Mouse (Mus musculus) testis, postnatal 14 days (tissue): ENCODE data around the gene C1s2.
"Not testable (repeated sequence)": the region's sequence is repeated elsewhere in the genome, so short reads cannot be mapped to it uniquely, and the experiment has no call there.

Experiments
- DNase-seq: peaks from one replicate; pipeline ENCODE4 v3.0.0; 2021; ENCODE audit warnings: low spot score

C1s2 gene

DNA sequence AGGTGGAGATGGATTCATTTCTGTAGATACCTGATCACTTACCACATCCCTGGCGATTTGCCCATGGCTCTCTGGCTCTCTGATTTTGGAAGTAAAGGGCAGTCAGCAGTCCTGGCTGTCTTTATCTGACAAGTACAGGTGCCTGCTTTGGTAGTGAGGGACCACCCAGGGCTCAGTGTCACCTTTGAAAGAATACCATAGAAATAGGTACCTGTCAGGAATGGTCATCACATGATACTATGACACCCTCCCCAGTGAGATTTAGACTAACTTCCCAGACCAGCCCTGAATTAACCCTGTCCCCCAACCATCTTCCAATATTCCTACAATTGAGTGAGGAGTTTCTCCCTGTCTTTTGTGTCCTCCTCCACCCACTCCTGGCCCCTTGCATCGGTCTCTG lies at the start of gene C1s2:
Gene C1s2 (minus strand): TSS at position 101 of the 400 bp plus-strand sequence.
- not testable (repeated sequence) for DNase-seq

DNA sequence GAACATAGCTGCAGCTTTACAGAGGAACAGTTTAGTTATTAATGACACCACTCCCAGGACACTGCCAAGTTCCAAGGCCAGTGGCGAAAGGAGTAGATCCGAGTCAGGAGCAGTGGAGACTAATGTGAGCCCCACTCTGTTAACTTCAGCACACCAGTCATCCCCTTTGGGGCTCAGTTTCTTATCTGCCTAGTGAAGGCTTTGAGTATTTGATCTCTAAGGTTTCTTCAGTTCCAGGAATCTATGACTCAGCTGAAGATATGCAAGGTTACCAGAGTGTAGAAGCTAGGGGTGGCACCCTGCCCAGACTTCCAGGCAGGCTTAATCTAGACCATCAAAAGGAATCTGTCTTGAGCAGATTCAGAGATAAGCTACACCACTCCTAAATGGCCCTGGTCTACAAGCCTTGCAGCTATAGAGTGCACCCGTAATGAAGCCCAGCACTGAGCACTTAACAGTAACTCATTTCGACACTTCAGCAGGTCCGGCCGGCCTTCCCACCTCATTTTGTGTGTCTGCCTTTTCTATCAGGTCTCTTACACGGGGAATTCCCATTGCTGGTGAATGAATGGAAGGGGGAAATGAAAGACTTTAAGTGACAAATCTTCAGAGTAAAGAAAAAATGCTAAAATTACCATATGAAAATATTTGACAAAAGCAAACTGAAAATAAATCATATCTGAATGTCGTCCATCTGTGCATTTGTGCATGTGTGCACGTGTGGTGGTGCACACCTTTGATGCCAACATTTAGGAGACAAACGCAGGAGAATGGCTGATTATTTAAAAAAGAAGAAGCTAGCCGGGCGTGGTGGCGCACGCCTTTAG lies 47.9 kb upstream of the C1s2 start:
- DNase-seq, result no peak

DNA sequence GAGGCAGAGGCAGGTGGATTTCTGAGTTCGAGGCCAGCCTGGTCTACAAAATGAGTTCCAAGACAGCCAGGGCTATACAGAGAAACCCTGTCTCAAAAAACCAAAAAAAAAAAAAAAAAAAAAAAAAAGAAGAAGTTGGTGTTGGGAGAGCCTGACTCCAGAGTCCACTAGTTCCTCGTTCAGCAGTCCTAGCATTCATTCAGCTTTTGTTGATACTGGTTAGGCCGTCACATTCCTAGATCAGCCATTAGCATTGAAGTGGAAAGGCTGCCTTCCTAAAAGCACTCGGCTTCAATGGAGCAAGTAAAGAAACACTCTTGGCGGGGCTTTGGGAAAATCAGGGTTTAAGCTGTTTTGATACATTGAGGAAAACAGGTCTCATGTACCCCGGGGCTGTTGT lies 46.4 kb upstream of the C1s2 start:
- not testable (repeated sequence) for DNase-seq

DNA sequence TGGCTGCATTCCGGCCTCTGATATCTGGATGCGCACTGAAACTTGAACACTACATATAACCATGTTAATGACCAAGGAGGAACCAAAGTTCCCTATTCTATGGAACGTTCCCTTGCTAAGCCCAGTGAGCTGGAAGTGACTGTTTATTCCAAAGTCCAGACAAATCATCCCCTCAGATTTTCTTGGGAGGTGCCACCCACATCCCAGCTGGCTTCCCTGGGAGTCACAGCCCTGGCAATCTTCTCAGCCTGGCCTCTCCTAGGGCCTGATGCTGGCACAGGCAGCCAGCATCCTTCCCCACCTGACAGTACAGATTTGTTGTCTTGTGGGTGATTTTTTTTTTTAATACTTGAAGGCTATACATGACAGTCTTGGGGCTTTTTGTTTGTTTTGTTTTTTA lies 43.6 kb upstream of the C1s2 start:
- DNase-seq, result no peak

DNA sequence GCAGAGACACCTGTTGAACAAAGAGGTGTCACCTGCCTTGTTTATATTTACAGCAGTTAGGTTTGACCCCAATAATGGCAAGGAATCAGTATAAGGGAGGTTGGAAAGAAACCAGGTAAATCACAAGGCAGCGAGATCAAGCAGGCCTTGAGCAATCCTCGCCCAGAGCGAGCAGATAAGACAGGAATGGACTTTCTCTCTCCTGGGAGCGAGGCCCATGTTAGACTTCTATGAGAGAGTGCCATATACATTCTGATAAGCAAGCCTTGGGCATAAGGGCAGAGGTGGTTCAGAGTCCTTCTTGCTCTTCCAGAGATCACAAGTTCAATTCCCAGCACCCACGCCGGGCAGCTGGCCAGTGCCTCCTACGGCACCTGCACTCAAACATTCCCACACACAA lies 42.9 kb upstream of the C1s2 start:
- DNase-seq, result no peak

DNA sequence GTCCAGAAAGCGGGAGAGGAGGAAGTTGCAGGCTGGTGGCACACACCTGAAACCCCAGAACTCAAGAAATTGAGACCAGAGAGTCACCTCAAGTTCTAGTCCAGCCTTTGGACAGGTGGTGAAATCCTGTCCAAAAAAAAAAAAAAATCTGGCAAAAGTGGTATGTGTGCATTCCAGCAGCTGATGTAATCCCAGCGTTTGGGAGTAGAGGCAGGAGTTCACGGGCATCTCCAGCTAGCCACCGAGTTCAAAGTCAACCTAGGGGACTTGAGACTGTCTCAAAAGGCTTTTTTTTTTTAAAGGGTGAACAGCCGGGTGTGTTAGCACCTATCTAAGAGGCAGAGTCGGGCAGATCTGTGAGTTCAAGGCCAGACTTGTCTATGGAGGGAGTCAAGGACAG lies 40.3 kb upstream of the C1s2 start:
- no peak for DNase-seq

DNA sequence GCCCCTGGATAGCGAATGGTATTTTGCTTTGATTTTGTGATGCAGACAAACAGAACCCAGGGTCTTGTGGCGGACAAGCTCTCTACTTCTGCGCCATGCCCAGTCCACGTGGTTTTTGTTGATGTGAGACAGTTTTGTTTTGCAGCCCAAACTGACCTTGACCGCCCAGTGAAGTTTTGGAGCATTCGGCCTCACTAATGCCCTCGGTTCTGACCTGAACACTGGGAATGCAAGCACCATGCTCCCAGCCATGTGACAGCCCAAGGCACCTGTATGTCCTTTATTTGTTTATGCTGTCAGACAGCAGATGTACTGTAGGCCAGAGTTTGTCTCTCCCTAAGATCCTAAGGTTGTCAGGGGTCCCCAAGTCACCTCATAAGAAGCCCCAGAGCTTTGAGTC lies 38.7 kb upstream of the C1s2 start:
- no peak for DNase-seq

DNA sequence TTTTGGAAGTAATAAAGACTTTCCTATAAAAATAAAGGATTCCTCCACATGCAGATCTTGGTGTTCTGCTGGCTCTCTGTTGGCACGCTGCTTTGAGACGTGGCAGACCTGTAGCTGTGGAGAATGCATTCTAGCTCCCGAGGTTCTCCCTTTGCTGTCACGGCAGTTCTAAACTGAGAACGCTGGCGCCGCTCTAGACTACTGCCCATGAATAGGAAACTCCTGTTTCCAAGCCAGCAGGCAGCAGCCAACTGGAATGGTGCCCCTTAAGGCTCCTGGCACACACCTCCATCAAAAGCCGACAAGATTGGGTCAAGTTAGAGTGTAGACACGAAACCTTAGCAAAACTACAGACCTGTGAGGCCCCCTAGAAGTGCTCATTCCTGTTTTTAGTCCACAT lies 37.7 kb upstream of the C1s2 start:
- no peak for DNase-seq

DNA sequence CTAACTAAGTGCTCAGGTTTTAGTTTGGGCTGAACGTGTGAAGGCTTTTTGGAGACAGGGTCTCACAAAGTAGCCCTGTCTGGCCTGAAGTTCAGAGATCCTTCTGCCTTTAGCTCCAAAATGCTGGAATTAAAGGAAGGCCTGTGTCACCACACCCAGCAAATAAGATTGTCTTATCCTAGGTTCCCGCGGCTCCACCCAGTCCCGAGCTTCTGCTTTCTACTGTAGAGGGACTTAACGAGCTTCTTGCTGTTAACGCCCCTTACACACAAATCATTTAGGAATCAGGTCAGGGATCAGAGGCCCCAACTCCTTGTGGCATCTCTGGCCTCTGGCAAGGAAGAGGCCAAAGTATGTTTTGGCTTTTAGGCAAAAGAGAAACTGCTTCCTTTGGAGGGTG lies 36.2 kb upstream of the C1s2 start:
- DNase-seq, result no peak

DNA sequence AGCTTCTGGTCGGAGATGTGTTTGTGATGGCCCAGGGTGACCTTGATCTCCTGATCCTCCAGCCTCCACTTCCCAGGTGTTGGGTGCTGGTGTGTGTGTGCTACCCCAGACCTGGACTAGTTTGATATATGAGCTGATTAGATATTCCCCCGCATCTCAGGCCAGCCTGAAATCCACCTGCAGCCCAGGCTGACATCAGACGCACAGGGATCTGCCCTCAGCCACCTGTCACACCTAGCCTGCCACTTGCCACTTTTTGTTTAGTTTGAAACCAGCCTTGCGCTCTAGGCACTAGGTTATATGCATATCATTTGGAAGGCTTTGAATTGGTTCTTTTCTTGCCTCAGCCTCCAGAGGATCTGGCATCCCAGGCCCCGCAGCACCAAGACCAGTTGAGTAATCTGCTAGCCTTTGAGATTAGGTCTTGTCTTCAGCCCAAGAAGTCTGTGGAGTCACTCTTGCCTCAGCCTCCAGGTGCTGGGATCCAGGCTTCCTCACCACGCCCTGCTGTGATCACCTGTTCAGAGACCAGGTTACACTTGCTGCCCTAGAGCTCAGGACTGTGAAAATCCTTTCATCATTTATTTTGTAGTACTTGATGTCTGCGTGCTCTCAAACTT lies 34.5 kb upstream of the C1s2 start:
- no peak for DNase-seq

DNA sequence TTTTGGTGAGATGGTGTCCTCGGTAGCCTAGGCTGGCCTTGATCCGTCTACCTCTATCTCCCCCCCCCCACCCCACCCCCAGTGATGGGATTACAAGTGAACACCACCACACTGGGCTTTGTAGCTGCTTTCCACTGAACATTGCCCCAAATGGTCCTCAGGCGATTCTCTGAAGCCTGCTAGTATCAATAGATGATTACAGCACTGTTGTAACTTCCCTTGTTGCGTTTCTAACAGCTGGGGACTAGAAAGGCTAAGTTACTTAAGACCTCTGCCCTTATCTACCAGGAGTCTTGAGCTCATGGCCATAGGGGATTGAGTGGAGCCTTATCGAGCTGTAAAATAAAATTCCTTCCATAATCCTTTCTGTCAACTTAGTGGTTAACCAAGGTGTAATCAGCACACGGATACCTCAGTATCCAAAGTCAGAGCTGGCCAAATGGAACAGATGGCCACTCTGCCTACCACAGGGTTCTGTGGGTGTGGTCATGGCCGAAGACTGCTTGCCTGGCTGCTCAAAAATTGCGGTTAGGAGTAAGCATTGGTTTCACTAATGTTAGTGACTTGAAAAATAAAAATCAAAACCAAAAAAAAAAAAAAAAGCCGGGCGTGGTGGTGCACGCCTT lies 33.5 kb upstream of the C1s2 start:
- no peak for DNase-seq

DNA sequence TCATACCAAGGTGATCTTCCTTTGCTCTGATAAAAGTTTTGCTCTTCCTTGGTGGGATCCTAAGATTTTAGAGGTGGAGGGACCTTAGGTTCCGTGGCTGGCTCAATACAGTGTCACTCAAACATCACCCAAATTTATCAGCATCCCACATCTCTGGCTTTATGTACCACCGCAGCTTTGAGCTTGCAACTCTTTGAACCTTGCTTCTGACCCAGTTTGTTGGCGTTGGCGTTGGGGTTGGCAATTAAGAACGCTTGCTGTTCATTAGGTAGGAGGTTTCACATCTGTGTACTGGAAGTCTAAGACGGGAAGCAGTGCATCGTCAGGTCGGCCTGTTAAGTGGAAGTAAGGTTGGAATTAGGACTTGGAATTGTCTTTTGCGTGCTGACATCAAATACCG lies 29.1 kb upstream of the C1s2 start:
- DNase-seq, result no peak

DNA sequence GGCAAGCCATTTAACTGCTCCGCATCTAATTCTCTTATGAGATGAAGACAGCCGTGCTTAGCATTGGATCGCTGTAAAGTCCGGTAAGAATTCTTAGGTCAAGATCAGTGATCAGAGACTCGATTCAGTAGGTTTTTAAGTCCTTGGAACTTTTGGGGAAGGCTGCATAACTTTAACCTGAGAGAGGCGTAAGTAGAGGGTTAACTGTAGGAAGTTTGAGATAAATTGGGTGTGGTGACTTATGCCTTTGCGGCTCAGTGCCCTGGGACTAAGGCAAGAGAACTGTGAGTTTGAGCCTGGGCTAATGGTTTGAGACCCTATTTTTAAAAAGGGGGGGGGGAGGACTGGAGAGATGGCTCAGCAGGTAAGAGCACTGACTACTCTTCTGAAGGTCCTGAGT lies 28.4 kb upstream of the C1s2 start:
- no peak for DNase-seq

DNA sequence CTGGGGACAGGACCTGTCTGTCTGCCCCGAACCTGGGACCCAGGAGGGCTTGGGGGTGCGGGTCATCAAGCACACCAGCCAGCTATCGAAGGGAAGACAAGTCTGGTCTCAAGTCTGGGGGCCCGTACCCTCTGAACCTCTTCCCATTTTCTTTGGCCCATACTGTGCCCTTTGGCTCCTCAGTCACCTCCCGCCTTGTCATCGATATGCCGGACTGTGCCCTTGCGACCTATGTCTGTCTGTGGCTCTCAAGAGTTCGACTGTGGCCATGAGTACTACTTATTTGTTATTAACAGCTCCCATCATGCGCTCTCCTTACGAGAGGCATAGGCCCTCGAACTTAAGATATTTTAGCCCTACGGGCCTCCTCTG lies 27.5 kb upstream of the C1s2 start:
- no peak for DNase-seq

DNA sequence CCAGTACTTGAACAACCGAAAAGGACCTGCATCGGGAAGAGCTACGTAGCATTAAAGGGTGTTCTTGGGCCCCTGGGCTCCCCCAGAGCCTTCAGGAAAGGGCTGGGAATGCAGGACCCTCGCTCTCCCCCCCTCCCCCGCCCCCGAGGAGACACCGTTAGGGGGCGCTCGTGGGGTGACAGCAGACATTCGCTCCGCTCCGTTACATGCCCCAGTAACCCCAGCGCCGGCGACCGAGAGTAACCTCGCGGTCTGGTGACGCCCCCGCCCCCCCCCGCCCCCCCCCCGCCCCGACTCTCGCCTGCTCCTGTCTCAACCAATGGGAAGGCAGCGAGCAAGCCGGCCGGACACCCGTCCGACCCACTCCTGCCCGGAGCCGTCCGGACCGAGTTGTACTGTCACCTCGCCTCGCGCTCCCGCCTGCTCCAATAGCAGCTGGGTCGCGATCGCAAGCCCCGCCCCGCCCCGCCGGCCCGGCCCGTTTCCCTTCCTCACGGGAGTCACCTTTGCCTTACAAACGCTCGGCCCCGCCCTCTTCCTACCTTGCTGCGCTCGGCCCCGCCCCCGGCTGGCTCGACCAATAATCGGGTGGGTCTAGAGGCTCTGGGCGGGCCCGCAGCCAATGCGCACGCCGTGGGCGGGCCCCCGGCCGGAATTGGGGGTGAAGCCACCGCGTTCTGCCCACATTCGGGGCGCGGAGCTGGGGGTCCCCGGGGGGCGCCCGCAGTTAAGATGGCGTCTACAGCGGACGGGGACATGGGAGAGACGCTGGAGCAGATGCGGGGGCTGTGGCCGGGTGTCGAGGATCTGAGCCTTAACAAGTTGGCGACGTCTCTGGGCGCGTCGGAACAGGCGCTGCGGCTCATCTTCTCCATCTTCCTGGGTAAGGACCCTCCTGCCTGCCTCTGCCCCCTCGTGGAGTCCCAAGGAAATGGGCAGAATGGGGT lies 26.9 kb upstream of the C1s2 start, which contains the start of gene Lpcat3:
Gene Lpcat3 (plus strand): TSS at position 551 of the 947 bp plus-strand sequence.
- DNase-seq, result peak; percentile 99

DNA sequence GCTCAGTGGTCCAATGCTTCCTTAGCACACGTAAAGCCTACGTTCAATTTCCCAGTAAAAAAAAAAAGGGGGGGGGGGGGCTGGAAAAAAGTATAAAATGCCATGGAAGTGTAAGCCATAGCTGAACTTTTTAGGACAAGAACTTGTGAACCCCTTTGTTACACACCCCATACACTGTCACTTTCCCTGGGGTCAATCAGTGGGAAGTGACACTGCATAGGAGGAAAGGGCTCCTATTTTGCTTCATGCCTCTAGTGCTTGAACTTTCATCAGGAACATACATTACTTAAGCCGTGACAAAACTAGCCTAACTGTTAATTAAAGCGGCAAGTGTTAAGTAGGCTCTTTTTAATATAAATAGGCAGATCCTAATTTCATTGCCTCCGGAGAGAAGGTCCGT lies 26.1 kb upstream of the C1s2 start:
- no peak for DNase-seq

DNA sequence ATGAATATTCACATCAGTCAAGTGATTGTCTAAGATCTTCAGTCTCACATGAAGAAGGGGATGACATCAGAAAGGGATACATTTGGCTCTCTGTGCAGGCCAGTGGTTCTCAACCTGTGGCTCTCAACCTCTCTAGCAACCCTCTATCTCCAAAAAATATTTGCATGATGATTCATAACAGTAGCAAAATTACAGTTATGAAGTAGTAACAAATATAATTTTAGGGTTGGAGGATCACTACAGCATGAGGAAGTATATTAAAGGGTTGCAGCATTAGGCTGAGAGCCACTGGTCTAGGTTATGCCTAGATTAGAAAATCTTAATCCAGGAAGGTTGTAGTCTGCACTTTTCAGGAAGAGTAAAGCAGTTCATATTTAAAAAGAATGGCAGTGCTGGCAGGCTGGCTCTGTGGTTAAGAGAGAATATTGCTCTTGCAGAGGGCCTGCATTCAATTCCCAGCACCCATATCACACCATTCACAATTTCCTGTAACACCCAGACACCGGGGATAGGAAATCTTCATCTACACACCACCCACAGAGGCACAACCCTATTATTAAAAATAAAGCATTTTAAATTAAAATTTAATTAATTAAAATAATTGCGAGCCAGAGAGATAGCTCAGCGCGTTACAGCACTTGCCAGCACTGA lies 25.4 kb upstream of the C1s2 start:
- no peak for DNase-seq

DNA sequence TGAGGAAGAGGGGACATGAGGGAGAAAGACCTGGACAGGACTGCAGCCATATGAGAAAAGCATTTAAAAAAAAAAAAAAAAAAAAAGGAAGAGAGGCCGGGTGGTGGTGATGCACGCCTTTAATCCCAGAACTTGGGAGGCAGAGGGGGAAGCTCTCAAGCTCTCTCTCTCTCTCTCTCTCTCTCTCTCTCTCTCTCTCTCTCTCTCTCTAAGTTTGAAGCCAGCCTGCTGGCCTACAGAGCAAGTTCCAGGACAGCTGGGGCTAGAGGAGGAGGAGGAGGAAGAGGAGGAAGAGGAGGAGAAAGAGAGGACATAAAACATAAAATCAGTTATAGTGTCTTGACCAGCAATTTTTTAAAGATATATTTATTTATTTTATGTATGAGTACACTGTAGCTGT lies 22.2 kb upstream of the C1s2 start:
- no peak for DNase-seq

DNA sequence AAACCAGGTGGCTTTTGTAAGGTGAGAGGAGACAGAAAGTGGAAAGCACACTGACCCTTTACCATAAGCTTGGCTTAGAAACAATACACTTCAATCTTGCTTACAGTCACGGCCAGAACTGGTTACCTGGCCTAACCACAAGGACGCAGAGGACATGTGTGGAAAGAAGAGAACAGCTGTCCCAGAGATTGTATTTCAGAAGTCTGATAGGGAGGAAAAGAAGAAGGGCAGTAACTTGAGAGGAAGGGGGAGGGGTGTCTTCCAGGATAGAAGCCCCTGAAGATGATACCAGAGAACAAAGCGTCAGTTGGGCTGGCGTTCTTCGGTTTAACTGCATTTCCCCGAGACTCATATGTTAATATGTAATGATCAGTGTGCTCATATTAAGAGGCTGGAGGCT lies 20.0 kb upstream of the C1s2 start:
- no peak for DNase-seq

DNA sequence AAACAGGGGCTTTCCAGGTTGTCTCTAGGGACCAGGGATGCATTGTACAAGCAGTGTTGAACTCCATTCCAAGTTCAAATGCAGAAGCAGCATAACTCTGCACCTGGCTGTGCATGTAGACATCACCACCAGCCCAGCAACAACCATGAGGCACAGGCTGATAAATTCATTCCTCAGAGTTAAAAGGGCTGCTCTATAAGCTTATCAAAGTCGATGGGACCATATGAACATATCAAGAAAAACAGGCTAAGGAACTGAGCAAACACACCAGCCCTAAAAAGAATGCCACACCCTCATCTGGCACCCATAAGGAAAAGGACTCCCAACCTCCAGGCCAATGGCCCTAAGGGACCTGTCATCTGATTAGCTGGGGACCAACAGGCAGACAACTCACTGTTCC lies 10.5 kb upstream of the C1s2 start:
- DNase-seq, result no peak

DNA sequence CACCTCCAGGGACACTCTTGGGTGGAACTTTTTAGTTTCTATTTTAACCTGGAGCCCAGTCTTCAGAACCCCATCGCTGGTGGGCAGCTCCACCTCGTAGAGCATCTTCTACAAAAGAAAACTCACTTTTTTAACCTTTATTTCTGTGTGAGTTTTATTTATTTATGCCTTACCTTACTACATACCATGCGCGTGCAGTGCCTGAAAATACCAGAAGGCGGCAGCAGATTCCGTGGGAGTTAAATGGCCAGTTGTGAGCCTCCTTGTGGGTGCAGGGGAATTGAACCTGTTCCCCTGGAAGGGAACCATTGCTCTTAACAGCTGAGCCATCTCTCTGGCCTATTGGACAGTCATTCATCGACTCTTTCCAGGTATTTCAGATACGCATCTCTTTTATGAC lies 5.1 kb upstream of the C1s2 start:
- no peak for DNase-seq

DNA sequence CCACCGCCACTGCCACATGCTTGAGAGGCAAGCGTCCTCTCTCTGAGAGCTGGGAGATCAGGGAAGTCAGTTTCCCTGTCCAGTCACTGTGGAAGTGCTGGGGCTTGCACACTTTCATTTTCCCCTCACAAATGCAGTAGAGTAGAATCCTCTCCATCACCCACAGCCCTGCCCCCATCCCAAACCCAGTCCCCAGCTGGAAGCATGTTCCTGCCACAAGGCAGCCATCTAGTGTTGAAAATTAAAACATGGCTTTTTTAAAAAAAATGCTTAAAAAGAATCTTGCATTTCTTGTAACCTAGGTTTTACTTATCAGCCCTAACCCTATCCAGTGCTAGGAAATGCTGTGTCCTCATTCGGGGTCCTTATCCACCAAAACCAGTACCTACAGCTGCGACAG lies 4.2 kb upstream of the C1s2 start:
- DNase-seq, result no peak
